Mouse (Mus musculus) midbrain, embryonic 15.5 days (tissue): ENCODE measurements around the gene Focad. TPM values are rescaled to one million over a fixed set of nuclear protein-coding genes. Genes with fewer than 3 reads are reported as not detected.

Source experiments
- ATAC-seq: fragments of 200-750 bp; cut with Nextera tagmentation; replicated peaks from 2 replicates; pipeline ENCODE4 v1.8.0; 2017; ENCODE audit warnings: moderate TSS enrichment
- H3K27ac ChIP-seq: fragments of 300-500 bp; sonication (generic); 2 replicates; pipeline ENCODE4 v1.5.1; 2015; ENCODE audit warnings: mild to moderate bottlenecking, inconsistent platforms
- H3K27me3 ChIP-seq: fragments of 300-500 bp; sonication (generic); replicated peaks from 2 replicates; pipeline ENCODE4 v1.6.1; 2015; ENCODE audit warnings: inconsistent platforms
- H3K36me3 ChIP-seq: fragments of 300-500 bp; sonication (generic); replicated peaks from 2 replicates; pipeline ENCODE4 v1.6.1; 2015; ENCODE audit warnings: inconsistent platforms
- H3K4me1 ChIP-seq: fragments of 300-500 bp; sonication (generic); 2 replicates; pipeline ENCODE4 v1.6.1; 2015; ENCODE audit warnings: inconsistent platforms
- H3K4me2 ChIP-seq: fragments of 300-500 bp; sonication (generic); 2 replicates; pipeline ENCODE4 v1.6.1; 2015; ENCODE audit warnings: inconsistent platforms, mild to moderate bottlenecking, moderate library complexity
- H3K4me3 ChIP-seq: fragments of 300-500 bp; sonication (generic); 2 replicates; pipeline ENCODE4 v1.5.1; 2015; ENCODE audit warnings: mild to moderate bottlenecking, inconsistent platforms
- H3K9ac ChIP-seq: fragments of 300-500 bp; sonication (generic); 2 replicates; pipeline ENCODE4 v1.6.1; 2015; ENCODE audit warnings: mild to moderate bottlenecking, inconsistent platforms
- H3K9me3 ChIP-seq: fragments of 300-500 bp; sonication (generic); 2 replicates; pipeline ENCODE4 v1.6.1; 2016; ENCODE audit warnings: inconsistent platforms
- WGBS: fragments of 180-500 bp; shearing (Covaris S2); methylation state at CpG from one replicate; pipeline ENCODE4 v1.1.7; 2015; ENCODE audit warnings: mixed read lengths; 5-methylcytosine and 5-hydroxymethylcytosine counted together
- polyA plus RNA-seq: library from polyadenylated mRNA; unstranded; fragments of >200 nt; fragmentation: Nextera tagmentation; extraction: Ambion mirVana; gene quantifications from 2 replicates; pipeline ENCODE4 v1.2.1, GENCODE M21; 2015

Gene Focad
- polyA plus RNA-seq, 1 experiment from 2014 or later = 15.1 TPM

GRCm38 (mm10) chr4:88108585-88108984 lies 14.2 kb downstream of the Focad start:
- H3K27ac ChIP-seq = no peak overlapping the region
- WGBS = 60% methylated on average over 3 of the region's 3 CpGs
- no peaks in the 10 kb centered on the region for H3K36me3 ChIP-seq
- H3K4me2 ChIP-seq = no peak overlapping the region
- no peak overlapping the region for H3K4me3 ChIP-seq
- no peak for ATAC-seq
- H3K4me1 ChIP-seq = no peaks in the 10 kb centered on the region
- H3K9ac ChIP-seq = no peak overlapping the region
- H3K27me3 ChIP-seq = no peaks in the 10 kb centered on the region
- no peaks in the 10 kb centered on the region for H3K9me3 ChIP-seq

- Histone ChIP-seq H3K4me2 (no peak overlapping the region), H3K4me1 (no peaks in the 10 kb centered on the region), H3K27ac (no peak overlapping the region), H3K9me3 (no peaks in the 10 kb centered on the region), H3K27me3 (no peaks in the 10 kb centered on the region), H3K36me3 (no peaks in the 10 kb centered on the region), H3K9ac (no peak overlapping the region), H3K4me3 (no peak overlapping the region)
- 89% methylated on average over 3 of the region's 3 CpGs for WGBS
- ATAC-seq = no peak
Measured at GRCm38 (mm10) chr4:88117331-88117730, 22.9 kb downstream of the Focad start.

GRCm38 (mm10) chr4:88117942-88118341 lies 23.5 kb downstream of the Focad start:
- Histone ChIP-seq H3K4me1 (no peaks in the 10 kb centered on the region), H3K4me3 (no peak overlapping the region), H3K36me3 (no peaks in the 10 kb centered on the region), H3K27ac (no peak overlapping the region), H3K4me2 (no peak overlapping the region), H3K9me3 (no peaks in the 10 kb centered on the region), H3K9ac (no peak overlapping the region), H3K27me3 (no peaks in the 10 kb centered on the region)
- no peak for ATAC-seq

- no peak for ATAC-seq
- H3K9me3 ChIP-seq = no peaks in the 10 kb centered on the region
- no peak overlapping the region for H3K27ac ChIP-seq
- WGBS = 89% methylated on average over 5 of the region's 5 CpGs
- H3K9ac ChIP-seq = no peak overlapping the region
- no peak overlapping the region for H3K4me2 ChIP-seq
- no peaks in the 10 kb centered on the region for H3K36me3 ChIP-seq
- no peak overlapping the region for H3K4me3 ChIP-seq
- H3K4me1 ChIP-seq = no peaks in the 10 kb centered on the region
- H3K27me3 ChIP-seq = no peaks in the 10 kb centered on the region
Measured at GRCm38 (mm10) chr4:88118750-88119395, 24.4 kb downstream of the Focad start.

- no peaks in the 10 kb centered on the region for H3K4me1 ChIP-seq
- no peaks in the 10 kb centered on the region for H3K27me3 ChIP-seq
- ATAC-seq = no peak
- no peak overlapping the region for H3K4me3 ChIP-seq
- no peaks in the 10 kb centered on the region for H3K9me3 ChIP-seq
- no peak overlapping the region for H3K4me2 ChIP-seq
- no peak overlapping the region for H3K9ac ChIP-seq
- H3K27ac ChIP-seq = no peak overlapping the region
- no peaks in the 10 kb centered on the region for H3K36me3 ChIP-seq
Measured at GRCm38 (mm10) chr4:88120091-88120490, 25.7 kb downstream of the Focad start.

- H3K9ac ChIP-seq = no peak overlapping the region
- H3K27me3 ChIP-seq = no peaks in the 10 kb centered on the region
- H3K4me3 ChIP-seq = no peak overlapping the region
- ATAC-seq = no peak
- H3K36me3 ChIP-seq = no peaks in the 10 kb centered on the region
- H3K27ac ChIP-seq = no peak overlapping the region
- no peaks in the 10 kb centered on the region for H3K9me3 ChIP-seq
- WGBS = 84% methylated on average over 3 of the region's 3 CpGs
- no peaks in the 10 kb centered on the region for H3K4me1 ChIP-seq
- no peak overlapping the region for H3K4me2 ChIP-seq
Measured at GRCm38 (mm10) chr4:88122472-88122871, 28.0 kb downstream of the Focad start.

- ATAC-seq = peak; percentile 62
- H3K4me3 ChIP-seq = no peak overlapping the region
- H3K9me3 ChIP-seq = no peaks in the 10 kb centered on the region
- no peak overlapping the region for H3K9ac ChIP-seq
- no peak overlapping the region for H3K4me2 ChIP-seq
- H3K27ac ChIP-seq = peak overlapping the region; percentile 71
- peaks cover 25% of the 10 kb centered on the region for H3K4me1 ChIP-seq
- no peaks in the 10 kb centered on the region for H3K27me3 ChIP-seq
- WGBS = 13% methylated on average over 2 of the region's 2 CpGs
- no peaks in the 10 kb centered on the region for H3K36me3 ChIP-seq
Measured at GRCm38 (mm10) chr4:88135936-88136335, 41.5 kb downstream of the Focad start.

- Histone ChIP-seq H3K4me3 (no peak overlapping the region), H3K4me1 (peaks cover 25% of the 10 kb centered on the region), H3K27me3 (no peaks in the 10 kb centered on the region), H3K9me3 (no peaks in the 10 kb centered on the region), H3K36me3 (no peaks in the 10 kb centered on the region), H3K9ac (no peak overlapping the region), H3K27ac (peak overlapping the region; percentile 71; the same call in 1 of the 2 replicates), H3K4me2 (no peak overlapping the region)
- WGBS = 10% methylated on average over 4 of the region's 4 CpGs
- peak; percentile 80 for ATAC-seq
Measured at GRCm38 (mm10) chr4:88136528-88136927, 42.1 kb downstream of the Focad start.

GRCm38 (mm10) chr4:88138366-88138917 lies 44.0 kb downstream of the Focad start:
- Histone ChIP-seq H3K4me1 (peaks cover 25% of the 10 kb centered on the region), H3K4me2 (no peak overlapping the region), H3K9me3 (no peaks in the 10 kb centered on the region), H3K27ac (no peak overlapping the region), H3K9ac (no peak overlapping the region), H3K4me3 (no peak overlapping the region), H3K36me3 (no peaks in the 10 kb centered on the region), H3K27me3 (no peaks in the 10 kb centered on the region)
- 96% methylated on average over 2 of the region's 2 CpGs for WGBS
- ATAC-seq = no peak

- Histone ChIP-seq H3K9ac (no peak overlapping the region), H3K4me1 (no peaks in the 10 kb centered on the region), H3K4me3 (no peak overlapping the region), H3K36me3 (no peaks in the 10 kb centered on the region), H3K27ac (no peak overlapping the region), H3K9me3 (no peaks in the 10 kb centered on the region), H3K27me3 (no peaks in the 10 kb centered on the region), H3K4me2 (no peak overlapping the region)
- ATAC-seq = no peak
- 79% methylated on average over 1 of the region's 1 CpGs for WGBS
Measured at GRCm38 (mm10) chr4:88149462-88149861, 55.0 kb downstream of the Focad start.

GRCm38 (mm10) chr4:88155490-88156160 lies 61.2 kb downstream of the Focad start:
- H3K9ac ChIP-seq = no peak overlapping the region
- H3K4me2 ChIP-seq = no peak overlapping the region
- H3K27ac ChIP-seq = no peak overlapping the region
- no peak for ATAC-seq
- no peaks in the 10 kb centered on the region for H3K9me3 ChIP-seq
- no peaks in the 10 kb centered on the region for H3K27me3 ChIP-seq
- 79% methylated on average over 3 of the region's 3 CpGs for WGBS
- H3K4me3 ChIP-seq = no peak overlapping the region
- no peaks in the 10 kb centered on the region for H3K36me3 ChIP-seq
- H3K4me1 ChIP-seq = no peaks in the 10 kb centered on the region

- H3K27me3 ChIP-seq = no peaks in the 10 kb centered on the region
- no peak overlapping the region for H3K4me3 ChIP-seq
- no peak overlapping the region for H3K9ac ChIP-seq
- H3K36me3 ChIP-seq = no peaks in the 10 kb centered on the region
- no peak overlapping the region for H3K27ac ChIP-seq
- H3K4me2 ChIP-seq = no peak overlapping the region
- no peaks in the 10 kb centered on the region for H3K4me1 ChIP-seq
- WGBS = 87% methylated on average over 5 of the region's 5 CpGs
- ATAC-seq = no peak
- H3K9me3 ChIP-seq = no peaks in the 10 kb centered on the region
Measured at GRCm38 (mm10) chr4:88156961-88157360, 62.5 kb downstream of the Focad start.

GRCm38 (mm10) chr4:88157644-88158043 lies 63.2 kb downstream of the Focad start:
- ATAC-seq = peak; percentile 65
- H3K27ac ChIP-seq = peak overlapping the region; percentile 25; the same call in 1 of the 2 replicates

More at GRCm38 (mm10) chr4:88157644-88158043, 63.2 kb downstream of the Focad start:
- Histone ChIP-seq H3K9ac (no peak overlapping the region), H3K4me3 (no peak overlapping the region), H3K4me2 (no peak overlapping the region), H3K27me3 (no peaks in the 10 kb centered on the region), H3K4me1 (peaks cover 5% of the 10 kb centered on the region), H3K36me3 (no peaks in the 10 kb centered on the region), H3K9me3 (no peaks in the 10 kb centered on the region)
- WGBS = 55% methylated on average over 6 of the region's 6 CpGs
